Mouse (Mus musculus): ENCODE measurements at regions not wholly inside any gene's neighbourhood (a gene's known extent, or its start where the extent isn't known, plus 50 kb on each side); places are given as distances from the start of the nearest gene placed in this dataset.

DNA sequence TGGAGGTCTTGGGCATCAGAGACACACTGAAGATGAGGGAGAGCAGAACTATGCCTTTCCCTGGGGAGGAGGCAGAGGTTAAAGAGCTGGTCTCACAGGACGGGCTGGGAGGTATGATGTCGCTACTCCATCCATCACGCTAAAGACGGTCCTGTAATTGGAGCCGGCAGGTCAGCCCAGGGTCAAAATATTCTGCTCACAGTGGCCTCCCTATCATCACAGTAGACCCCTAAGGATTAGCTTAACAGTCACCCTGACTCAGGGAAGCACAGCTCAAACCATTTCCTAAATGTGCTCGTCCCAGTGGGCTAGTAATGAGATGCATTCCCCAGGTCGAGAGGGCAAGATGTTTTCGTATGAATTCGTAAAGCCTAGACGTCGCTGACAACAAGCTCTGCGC, 53.7 kb upstream of the Mon1b start:
- TF ChIP-seq POLR2A (IDR thresholded peaks at IDR 0.05; ENCODE audit: borderline replicate concordance, extremely low read depth, low read depth, low read length) (no peak), CTCF (IDR thresholded peaks at IDR 0.05; ENCODE audit: insufficient read depth, low read length) (no peak)
